Mouse (Mus musculus) embryonic facial prominence, embryonic 13.5 days (tissue): ENCODE measurements at regions not wholly inside any gene's neighbourhood (a gene's known extent, or its start where the extent isn't known, plus 50 kb on each side); places are given as distances from the start of the nearest gene placed in this dataset.

Experiments
- ATAC-seq: fragments of 200-750 bp; cut with Nextera tagmentation; 2 replicates; pipeline ENCODE4 v1.8.0; 2017; ENCODE audit warnings: low read depth; ENCODE audit not compliant: insufficient number of reproducible peaks, insufficient read depth, low FRiP score, low TSS enrichment
- H3K27ac ChIP-seq: fragments of 300-500 bp; sonication (generic); 2 replicates; pipeline ENCODE4 v1.5.1; 2015; ENCODE audit warnings: moderate library complexity, mild to moderate bottlenecking, inconsistent platforms
- H3K27me3 ChIP-seq: fragments of 300-500 bp; sonication (generic); 2 replicates; pipeline ENCODE4 v1.6.1; 2015; ENCODE audit warnings: mild to moderate bottlenecking, inconsistent platforms
- H3K36me3 ChIP-seq: fragments of 300-500 bp; sonication (generic); 2 replicates; pipeline ENCODE4 v1.6.1; 2015; ENCODE audit warnings: mild to moderate bottlenecking, inconsistent platforms
- H3K4me1 ChIP-seq: fragments of 300-500 bp; sonication (generic); 2 replicates; pipeline ENCODE4 v1.6.1; 2015; ENCODE audit warnings: inconsistent platforms
- H3K4me2 ChIP-seq: fragments of 300-500 bp; sonication (generic); 2 replicates; pipeline ENCODE4 v1.6.1; 2015; ENCODE audit warnings: moderate library complexity, mild to moderate bottlenecking, inconsistent platforms
- H3K4me3 ChIP-seq: fragments of 300-500 bp; sonication (generic); 2 replicates; pipeline ENCODE4 v1.5.1; 2015; ENCODE audit warnings: mild to moderate bottlenecking, inconsistent platforms
- H3K9ac ChIP-seq: fragments of 300-500 bp; sonication (generic); 2 replicates; pipeline ENCODE4 v1.6.1; 2015; ENCODE audit warnings: mild to moderate bottlenecking, inconsistent platforms
- H3K9me3 ChIP-seq: fragments of 300-500 bp; sonication (generic); 2 replicates; pipeline ENCODE4 v1.6.1; 2016; ENCODE audit warnings: inconsistent platforms
- WGBS: fragments of 180-500 bp; shearing (Covaris S2); methylation state at CpG from one replicate; pipeline ENCODE4 v1.1.7; 2015; ENCODE audit warnings: mixed read lengths; 5-methylcytosine and 5-hydroxymethylcytosine counted together

- WGBS: 75% methylated on average over 7 of the region's 7 CpGs
- no peak for ATAC-seq
- Histone ChIP-seq H3K4me1 (peaks cover 15% of the 10 kb centered on the region; the same call in 1 of the 2 replicates), H3K4me2 (no peak overlapping the region), H3K27me3 (peaks cover 6% of the 10 kb centered on the region; the same call in 1 of the 2 replicates), H3K9me3 (no peaks in the 10 kb centered on the region), H3K36me3 (no peaks in the 10 kb centered on the region), H3K27ac (no peak overlapping the region), H3K9ac (no peak overlapping the region), H3K4me3 (no peak overlapping the region)
Measured at GRCm38 (mm10) chr17:45258007-45258406, 175.5 kb downstream of the Cdc5l start.

- ATAC-seq: no peak
- WGBS: 69% methylated on average over 15 of the region's 15 CpGs
Measured at GRCm38 (mm10) chr17:45252593-45253230, 180.8 kb downstream of the Cdc5l start.

GRCm38 (mm10) chr17:45251034-45251730 lies 182.4 kb downstream of the Cdc5l start:
- no peak overlapping the region for H3K27ac ChIP-seq
- ATAC-seq: no peak
- H3K4me3 ChIP-seq: no peak overlapping the region
- peaks cover 41% of the 10 kb centered on the region for H3K4me1 ChIP-seq
- H3K9me3 ChIP-seq: no peaks in the 10 kb centered on the region
- no peak overlapping the region for H3K9ac ChIP-seq
- H3K36me3 ChIP-seq: no peaks in the 10 kb centered on the region
- H3K27me3 ChIP-seq: peaks cover 23% of the 10 kb centered on the region
- 24% methylated on average over 22 of the region's 22 CpGs for WGBS
- H3K4me2 ChIP-seq: peak overlapping the region; percentile 44

More at GRCm38 (mm10) chr17:45252593-45253230, 180.8 kb downstream of the Cdc5l start:
- Histone ChIP-seq H3K4me1 (peaks cover 39% of the 10 kb centered on the region), H3K4me3 (no peak overlapping the region), H3K9me3 (no peaks in the 10 kb centered on the region), H3K36me3 (no peaks in the 10 kb centered on the region), H3K4me2 (no peak overlapping the region), H3K27ac (no peak overlapping the region), H3K27me3 (peaks cover 23% of the 10 kb centered on the region), H3K9ac (no peak overlapping the region)

- Histone ChIP-seq H3K27ac (no peak overlapping the region), H3K4me2 (no peak overlapping the region), H3K9me3 (no peaks in the 10 kb centered on the region), H3K9ac (no peak overlapping the region), H3K27me3 (peaks cover 28% of the 10 kb centered on the region), H3K4me1 (peaks cover 46% of the 10 kb centered on the region), H3K36me3 (no peaks in the 10 kb centered on the region), H3K4me3 (no peak overlapping the region)
- 61% methylated on average over 10 of the region's 10 CpGs for WGBS
- no peak for ATAC-seq
Measured at GRCm38 (mm10) chr17:45250450-45250849, 183.1 kb downstream of the Cdc5l start.

GRCm38 (mm10) chr17:45247142-45248137 lies 186.1 kb downstream of the Cdc5l start:
- Histone ChIP-seq H3K27me3 (peaks cover 30% of the 10 kb centered on the region), H3K27ac (peak overlapping the region; percentile 11; the same call in 1 of the 2 replicates), H3K9me3 (no peaks in the 10 kb centered on the region), H3K36me3 (no peaks in the 10 kb centered on the region), H3K4me2 (0 out of 2 replicates have a peak overlapping the region, but pooled peaks have one; percentile 11), H3K4me3 (no peak overlapping the region), H3K4me1 (peaks cover 62% of the 10 kb centered on the region), H3K9ac (no peak overlapping the region)
- ATAC-seq: no peak
- WGBS: 55% methylated on average over 29 of the region's 29 CpGs

GRCm38 (mm10) chr17:45244870-45245269 lies 188.7 kb downstream of the Cdc5l start:
- ATAC-seq: peak; percentile 39; the same call in 1 of the 2 replicates
- Histone ChIP-seq H3K9ac (no peak overlapping the region), H3K4me1 (peaks cover 65% of the 10 kb centered on the region), H3K4me3 (no peak overlapping the region), H3K9me3 (no peaks in the 10 kb centered on the region), H3K4me2 (no peak overlapping the region; the same call in 1 of the 2 replicates), H3K27me3 (peaks cover 20% of the 10 kb centered on the region), H3K36me3 (no peaks in the 10 kb centered on the region), H3K27ac (no peak overlapping the region; the same call in 1 of the 2 replicates)
- WGBS: 76% methylated on average over 10 of the region's 10 CpGs

- H3K36me3 ChIP-seq: no peaks in the 10 kb centered on the region
- H3K9me3 ChIP-seq: no peaks in the 10 kb centered on the region
- no peak overlapping the region for H3K4me2 ChIP-seq
- 25% methylated on average over 7 of the region's 7 CpGs for WGBS
- H3K4me1 ChIP-seq: peaks cover 69% of the 10 kb centered on the region
- no peak overlapping the region for H3K4me3 ChIP-seq
- H3K27ac ChIP-seq: peak overlapping the region; percentile 28; the same call in 1 of the 2 replicates
- peaks cover 20% of the 10 kb centered on the region for H3K27me3 ChIP-seq
- H3K9ac ChIP-seq: no peak overlapping the region
- no peak; the same call in 1 of the 2 replicates for ATAC-seq
Measured at GRCm38 (mm10) chr17:45243103-45243502, 190.4 kb downstream of the Cdc5l start.

- Histone ChIP-seq H3K36me3 (no peaks in the 10 kb centered on the region), H3K4me2 (no peak overlapping the region), H3K4me3 (no peak overlapping the region), H3K9ac (no peak overlapping the region), H3K9me3 (peaks cover 2% of the 10 kb centered on the region), H3K27me3 (peaks cover 18% of the 10 kb centered on the region), H3K4me1 (peaks cover 58% of the 10 kb centered on the region), H3K27ac (no peak overlapping the region)
- no peak for ATAC-seq
- WGBS: 86% methylated on average over 6 of the region's 6 CpGs
Measured at GRCm38 (mm10) chr17:45242076-45242475, 191.5 kb downstream of the Cdc5l start.

GRCm38 (mm10) chr17:45240963-45241543 lies 192.5 kb downstream of the Cdc5l start:
- no peak overlapping the region for H3K9ac ChIP-seq
- H3K9me3 ChIP-seq: peaks cover 4% of the 10 kb centered on the region
- H3K36me3 ChIP-seq: no peaks in the 10 kb centered on the region
- no peak overlapping the region for H3K4me3 ChIP-seq
- H3K4me1 ChIP-seq: peaks cover 57% of the 10 kb centered on the region
- no peak overlapping the region for H3K27ac ChIP-seq
- WGBS: 12% methylated on average over 7 of the region's 7 CpGs
- no peak overlapping the region for H3K4me2 ChIP-seq
- no peak for ATAC-seq
- H3K27me3 ChIP-seq: peaks cover 18% of the 10 kb centered on the region

- Histone ChIP-seq H3K9ac (no peak overlapping the region), H3K4me2 (no peak overlapping the region), H3K4me3 (no peak overlapping the region), H3K36me3 (no peaks in the 10 kb centered on the region), H3K27me3 (peaks cover 15% of the 10 kb centered on the region), H3K27ac (no peak overlapping the region; the same call in 1 of the 2 replicates), H3K9me3 (peaks cover 4% of the 10 kb centered on the region), H3K4me1 (peaks cover 52% of the 10 kb centered on the region)
- WGBS: 51% methylated on average over 6 of the region's 6 CpGs
- no peak for ATAC-seq
Measured at GRCm38 (mm10) chr17:45240545-45240944, 193.0 kb downstream of the Cdc5l start.

- Histone ChIP-seq H3K9me3 (peaks cover 4% of the 10 kb centered on the region), H3K27me3 (peaks cover 34% of the 10 kb centered on the region), H3K9ac (no peak overlapping the region), H3K4me1 (peaks cover 34% of the 10 kb centered on the region), H3K4me2 (no peak overlapping the region), H3K4me3 (no peak overlapping the region), H3K27ac (no peak overlapping the region), H3K36me3 (no peaks in the 10 kb centered on the region)
- 75% methylated on average over 1 of the region's 1 CpGs for WGBS
- ATAC-seq: no peak
Measured at GRCm38 (mm10) chr17:45237246-45237645, 196.3 kb downstream of the Cdc5l start.
